Mouse (Mus musculus): ENCODE measurements around the gene Calb2.

DNA sequence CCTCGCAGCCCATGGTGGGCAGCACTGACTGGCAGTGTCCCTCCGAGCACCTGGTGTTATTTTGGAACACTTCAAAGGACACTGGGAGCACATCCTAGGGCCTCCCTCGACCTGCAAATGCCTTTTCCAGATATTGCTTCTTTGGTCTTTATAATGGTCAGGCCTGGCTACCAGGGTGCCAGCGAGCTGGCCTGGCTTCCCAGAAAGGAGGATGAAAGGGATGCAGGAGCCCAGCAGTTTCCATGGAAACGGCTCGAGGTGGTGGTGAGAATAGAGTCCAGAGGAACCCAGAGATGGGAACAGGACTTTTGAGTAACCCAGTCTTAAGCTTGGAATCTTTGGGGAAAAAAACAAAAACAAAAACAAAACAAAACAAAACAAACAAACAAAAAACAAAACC, 4.2 kb upstream of the Calb2 start:
- TF ChIP-seq POLR2A (IDR thresholded peaks at IDR 0.05; ENCODE audit: low read depth, low read length): no peak
- TF ChIP-seq CTCF (IDR thresholded peaks at IDR 0.05; ENCODE audit: extremely low read depth, insufficient read length, insufficient replicate concordance, low read depth, low read length): no peak

Measured in small intestine, adult 2 months (tissue).